Mouse (Mus musculus) natural killer cell, adult 2 months (primary cell): ENCODE data around the gene Mavs.
A peak's percentile ranks its signal among the peaks of the same experiment; 100 is the strongest.

Source experiments
- DNase-seq, 2 experiments: peaks; one replicate each; pipeline ENCODE4 v3.0.0; 2022; ENCODE audit warnings: low spot score in 2 of 2

The Mavs gene

GRCm38 (mm10) chr2:131261481-131262212, 27.8 kb downstream of the Mavs start:
- DNase-seq, result no peak

DNA sequence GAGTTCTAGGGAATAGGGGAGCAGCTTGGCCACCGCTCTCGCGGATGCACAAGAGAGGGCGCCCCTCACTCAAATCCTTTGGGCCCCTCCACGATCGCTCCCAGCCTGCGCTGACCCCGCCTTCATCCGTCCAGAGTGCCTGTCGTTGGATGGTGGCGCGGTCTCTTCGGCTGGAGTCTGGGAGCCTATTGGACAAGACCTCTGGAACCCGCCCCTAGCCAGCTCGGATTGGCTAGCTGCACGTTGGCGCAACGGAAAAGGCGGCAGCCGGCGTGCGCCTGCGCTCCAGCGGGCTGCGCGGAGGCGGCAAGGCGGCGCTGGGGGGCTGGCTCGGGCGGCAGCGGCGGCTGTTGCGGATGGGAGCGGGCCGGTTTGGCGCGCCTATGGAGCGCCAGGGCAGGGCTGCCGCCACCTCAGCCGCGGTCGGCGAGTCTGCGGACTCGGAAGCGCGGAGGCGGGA, 28.4 kb downstream of the Mavs start, which contains the start of gene Pank2:
TSS of gene Pank2 (plus strand) at position 283 of the 460 bp plus-strand sequence.
- peak; percentile 91 to 94 for DNase-seq

GRCm38 (mm10) chr2:131262680-131263670, 29.1 kb downstream of the Mavs start:
- peak; percentile 29 to 30 for DNase-seq

GRCm38 (mm10) chr2:131264027-131264426, 30.2 kb downstream of the Mavs start:
- no peak for DNase-seq

DNA sequence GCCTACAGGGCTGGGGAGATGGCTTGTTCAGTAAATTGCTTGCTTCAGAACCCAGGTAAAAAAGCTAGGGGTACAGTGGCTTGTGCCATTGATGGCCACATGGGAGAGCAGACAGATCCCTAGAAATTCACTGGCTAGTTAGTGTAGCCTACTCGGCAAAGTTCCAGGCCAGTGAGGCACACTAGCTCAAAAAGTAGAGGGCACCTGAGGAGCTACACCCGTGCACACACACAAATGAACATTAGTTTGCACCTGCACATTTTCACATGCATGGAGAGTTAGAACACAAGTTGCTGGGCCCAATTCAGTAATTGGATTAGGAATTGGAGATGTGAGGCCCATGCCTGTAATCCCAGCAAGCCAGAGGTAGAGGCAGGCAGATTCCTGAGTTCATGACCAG, 31.2 kb downstream of the Mavs start:
- DNase-seq, result no peak

DNA sequence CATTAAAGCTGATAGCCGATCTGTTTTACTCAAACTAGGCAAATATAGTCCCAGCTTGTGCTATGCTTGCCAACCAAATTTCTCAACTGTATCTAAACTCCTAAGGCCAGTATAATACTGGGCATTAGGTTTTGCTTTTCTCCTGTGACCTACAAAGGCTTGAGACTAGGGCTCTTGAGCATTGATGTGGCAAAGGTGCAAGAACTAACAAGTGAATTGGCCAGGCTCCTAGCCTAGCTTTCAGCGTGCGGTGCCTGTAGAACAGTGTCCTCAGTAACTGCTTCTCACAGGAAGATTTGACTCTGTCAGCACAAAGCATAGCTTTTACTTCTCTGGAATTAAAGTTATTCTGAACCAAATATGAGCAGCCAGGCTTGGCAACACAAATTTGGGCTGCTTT, 41.6 kb downstream of the Mavs start:
- DNase-seq, result no peak

- no peak for DNase-seq
Observed at GRCm38 (mm10) chr2:131276722-131277121, 42.9 kb downstream of the Mavs start.

DNA sequence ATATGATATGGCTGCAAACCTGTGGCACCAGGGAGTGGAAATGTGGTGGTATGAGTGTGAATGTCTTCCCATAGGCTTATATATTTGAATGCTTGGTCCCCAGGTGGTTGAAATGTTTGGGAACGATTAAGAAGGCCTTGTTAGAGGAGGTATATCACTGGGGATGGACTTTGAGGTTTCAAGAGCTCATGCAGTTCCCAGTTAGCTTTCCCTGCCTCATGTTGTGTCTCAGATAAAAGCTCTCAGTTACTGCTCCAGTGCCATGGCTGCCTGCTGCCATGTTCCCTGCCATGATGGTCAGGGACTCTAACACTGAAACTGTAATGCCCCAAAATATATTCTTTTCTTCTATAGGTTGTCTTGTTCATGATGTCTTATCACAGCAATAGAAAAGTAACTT, 47.7 kb downstream of the Mavs start:
- no peak for DNase-seq

DNA sequence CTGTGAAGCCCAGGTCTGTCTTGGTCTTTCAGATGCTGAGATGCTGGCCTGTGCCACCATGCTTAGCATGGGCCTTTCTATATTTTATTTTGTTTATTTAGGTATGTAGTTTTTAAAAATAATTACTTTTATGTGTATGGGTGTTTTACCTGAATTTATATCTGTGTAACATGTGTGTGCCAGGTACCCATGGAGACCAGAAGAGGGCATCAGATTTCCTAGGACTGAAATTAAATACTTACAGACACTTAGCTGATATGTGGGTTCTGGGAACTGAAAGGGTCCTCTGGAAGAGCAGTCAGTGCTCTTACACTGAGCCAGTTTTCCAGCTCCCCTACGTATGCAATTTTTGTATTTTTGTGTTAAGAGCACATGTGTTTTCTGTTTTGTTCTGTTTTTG, 52.4 kb downstream of the Mavs start:
- DNase-seq, result no peak

- DNase-seq, result no peak
Observed at GRCm38 (mm10) chr2:131290669-131291068, 56.8 kb downstream of the Mavs start.

DNA sequence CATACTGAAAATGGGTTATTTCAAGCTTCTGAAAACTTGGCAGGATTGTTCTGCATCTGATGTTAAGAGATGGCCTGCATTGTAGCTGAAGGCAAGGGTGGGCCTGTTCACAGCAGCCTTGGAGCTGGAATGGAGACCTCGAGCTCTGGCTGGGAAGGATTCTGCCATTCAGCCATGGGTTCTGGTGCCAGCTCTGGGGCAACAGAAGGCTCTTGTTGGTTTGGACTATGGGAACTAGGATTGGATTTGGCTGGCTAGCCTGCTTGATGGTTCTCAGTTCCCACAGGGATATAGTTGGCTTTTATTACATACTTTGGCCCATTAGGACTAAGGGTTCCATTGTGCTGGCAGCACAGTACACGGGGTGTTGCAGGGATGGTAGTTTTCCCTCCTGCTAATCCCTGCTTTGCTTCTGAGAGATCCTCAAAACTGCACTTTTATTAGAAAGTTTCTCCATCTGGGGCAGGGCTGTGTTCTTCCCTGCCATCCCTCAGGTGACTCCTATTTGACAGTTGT, 62.9 kb downstream of the Mavs start:
- no peak for DNase-seq
